ENCODE assay signal across 8 mouse cellular contexts in genomic region chr13:38527041-38527796, GRCm38 (mm10). TPM values are rescaled to one million over a fixed set of nuclear protein-coding genes. Genes with fewer than 3 reads are reported as not detected.
DNase-seq lines count a peak whose midpoint lies in the region; ATAC-seq and TF ChIP-seq lines count a peak whose summit lies in the region.

No protein-coding gene starts in this region.

- no peak for TF ChIP-seq EP300 in liver, embryonic 14.5 days (IDR thresholded peaks at IDR 0.05; ENCODE audit: low read depth)

- WGBS in lung, embryonic 15.5 days: 5% methylated on average over 15 of the region's 15 CpGs
- 15% methylated on average over 15 of the region's 15 CpGs for WGBS in hindbrain, embryonic 12.5 days
- WGBS in liver, embryonic 14.5 days (ENCODE audit: insufficient replicate concordance): 14% methylated on average over 15 of the region's 15 CpGs

- peak overlapping the region; percentile 96 for H3K4me3 ChIP-seq in lung, embryonic 15.5 days
- peak overlapping the region; percentile 80 for H3K4me3 ChIP-seq in bone marrow macrophage, adult 2 months (ENCODE audit: insufficient read depth, low read length)
- peak overlapping the region; percentile 88 for H3K4me3 ChIP-seq in hindbrain, embryonic 12.5 days
- peak overlapping the region; percentile 82 to 91 for H3K4me3 ChIP-seq in liver, embryonic 14.5 days (ENCODE audit: insufficient read depth in 1 of 2, low read depth in 2 of 2, low read length in 2 of 2)

- peak overlapping the region; percentile 94 for H3K27ac ChIP-seq in lung, embryonic 15.5 days
- peak overlapping the region; percentile 74 for H3K27ac ChIP-seq in bone marrow macrophage, adult 2 months (ENCODE audit: insufficient read depth, low read depth, low read length)
- H3K27ac ChIP-seq in hindbrain, embryonic 12.5 days: peak overlapping the region; percentile 80; the same call in 1 of the 2 replicates
- H3K27ac ChIP-seq in liver, embryonic 14.5 days: peak overlapping the region; percentile 25; the same call in 1 of the 2 replicates

- peaks cover 12% of the 10 kb centered on the region for H3K36me3 ChIP-seq in lung, embryonic 15.5 days
- H3K36me3 ChIP-seq in hindbrain, embryonic 12.5 days: peaks cover 12% of the 10 kb centered on the region
- H3K36me3 ChIP-seq in liver, embryonic 14.5 days (replicated peaks; ENCODE audit: control insufficient read depth, insufficient read depth, low read depth): peaks cover 4% of the 10 kb centered on the region; the same call in 1 of the 2 replicates

- H3K4me1 ChIP-seq in lung, embryonic 15.5 days: peaks cover 47% of the 10 kb centered on the region
- H3K4me1 ChIP-seq in bone marrow macrophage, adult 2 months (ENCODE audit: control insufficient read depth, insufficient read depth, low read length): peaks cover 14% of the 10 kb centered on the region
- peaks cover 19% of the 10 kb centered on the region for H3K4me1 ChIP-seq in hindbrain, embryonic 12.5 days
- peaks cover 5 to 17% of the 10 kb centered on the region in 2 experiments; a peak in 3 of 4 replicates for H3K4me1 ChIP-seq in liver, embryonic 14.5 days (replicated peaks; ENCODE audit: control insufficient read depth in 2 of 2, insufficient read depth in 2 of 2, low read length in 1 of 2)

- H3K9me3 ChIP-seq in lung, embryonic 15.5 days: no peaks in the 10 kb centered on the region
- no peaks in the 10 kb centered on the region for H3K9me3 ChIP-seq in hindbrain, embryonic 12.5 days (replicated peaks)
- H3K9me3 ChIP-seq in liver, embryonic 14.5 days (ENCODE audit: control insufficient read depth, low read length): no peaks in the 10 kb centered on the region

- no peak for TF ChIP-seq CTCF in bone marrow macrophage, adult 2 months (IDR thresholded peaks at IDR 0.05; ENCODE audit: low read depth, low read length)
- TF ChIP-seq CTCF in liver, embryonic 14.5 days (IDR thresholded peaks at IDR 0.05; ENCODE audit: low read depth): no peak

- no peak for DNase-seq in lung, postnatal 4 days
- no peak for DNase-seq in liver, embryonic 14.5 days (ENCODE audit: low read depth in 3 of 3, low spot score in 3 of 3)
- DNase-seq in natural killer cell, adult 2 months (ENCODE audit: low spot score in 2 of 2): no peak
- DNase-seq in lung, postnatal 14 days: no peak

- peak; percentile 15; the same call in 1 of the 2 replicates for ATAC-seq in lung, embryonic 15.5 days (ENCODE audit: borderline replicate concordance, extremely low read depth, low FRiP score, low TSS enrichment)
- peak; percentile 24 for ATAC-seq in hindbrain, embryonic 12.5 days (ENCODE audit: low FRiP score)
- ATAC-seq in liver, embryonic 14.5 days (ENCODE audit: insufficient read depth): 0 out of 2 replicates have a peak, but pooled peaks have one; percentile 3
- ATAC-seq in activated CD4-positive, CD25-positive, alpha-beta regulatory T cell, adult 4 months: no peak

- H3K4me2 ChIP-seq in lung, embryonic 15.5 days: peak overlapping the region; percentile 85
- peak overlapping the region; percentile 86 for H3K4me2 ChIP-seq in hindbrain, embryonic 12.5 days (replicated peaks)
- H3K4me2 ChIP-seq in liver, embryonic 14.5 days (ENCODE audit: low read depth): peak overlapping the region; percentile 100

- peak overlapping the region; percentile 87 for H3K9ac ChIP-seq in lung, embryonic 15.5 days
- peak overlapping the region; percentile 86 for H3K9ac ChIP-seq in hindbrain, embryonic 12.5 days
- H3K9ac ChIP-seq in liver, embryonic 14.5 days (replicated peaks): peak overlapping the region; percentile 83

- H3K27me3 ChIP-seq in lung, embryonic 15.5 days: no peaks in the 10 kb centered on the region
- no peaks in the 10 kb centered on the region; the same call in 1 of the 2 replicates for H3K27me3 ChIP-seq in hindbrain, embryonic 12.5 days
- no peaks in the 10 kb centered on the region for H3K27me3 ChIP-seq in liver, embryonic 14.5 days (ENCODE audit: control insufficient read depth, insufficient read depth, low read length)

- TF ChIP-seq POLR2A in bone marrow macrophage, adult 2 months (IDR thresholded peaks at IDR 0.05; ENCODE audit: borderline replicate concordance, low read depth, low read length): no peak

RNA-seq across cellular contexts. Expression of gene Txndc5, which starts 1.4 kb away (rescaled TPM):
- polyA plus RNA-seq in lung, embryonic 15.5 days (2015; fragmentation: Nextera tagmentation; extraction: Ambion mirVana): 263 and 264 TPM in 2 replicates
- polyA plus RNA-seq in bone marrow macrophage, adult 2 months (2012; ENCODE audit: insufficient read depth, insufficient read length, missing spikeins): 41.9 and 46.3 TPM in 2 replicates
- polyA plus RNA-seq in hindbrain, embryonic 12.5 days (2016; fragmentation: Nextera tagmentation; extraction: Ambion mirVana): 155 and 156 TPM in 2 replicates
- polyA plus RNA-seq in liver, embryonic 14.5 days (2012; rRNA removed): 29.1 and 31.2 TPM in 2 replicates
- 66.8 and 67.8 TPM in 2 replicates for polyA plus RNA-seq in liver, embryonic 14.5 days (2014; fragmentation: Nextera tagmentation; extraction: Ambion mirVana)
- polyA plus RNA-seq in activated CD4-positive, CD25-positive, alpha-beta regulatory T cell, adult 4 months (2017; shearing (Covaris generic)): 10 to 100 TPM; 23.6 to 35.9 TPM

Comparison
In these comparisons a context has a peak if more than half of its experiments do, and no peak if none do; other contexts are left out.
1. H3K27ac ChIP-seq: peak in every context shown above with its lines; median percentile 94 in lung, embryonic 15.5 days; 80 in hindbrain, embryonic 12.5 days; 74 in bone marrow macrophage, adult 2 months; 25 in liver, embryonic 14.5 days.